Mouse (Mus musculus) embryo, embryonic 9.5 days (tissue): ENCODE data around the gene Tnfrsf21.

Experiments
- DNase-seq: peaks from one replicate; pipeline ENCODE4 v3.0.0-alpha.2; 2017; ENCODE audit errors: extremely low spot score

Gene Tnfrsf21

GRCm38 (mm10) chr17:43016371-43017331 lies at the start of gene Tnfrsf21:
TSS of gene Tnfrsf21 (plus strand) at chr17:43016555.
- DNase-seq: peak; percentile 92

DNA sequence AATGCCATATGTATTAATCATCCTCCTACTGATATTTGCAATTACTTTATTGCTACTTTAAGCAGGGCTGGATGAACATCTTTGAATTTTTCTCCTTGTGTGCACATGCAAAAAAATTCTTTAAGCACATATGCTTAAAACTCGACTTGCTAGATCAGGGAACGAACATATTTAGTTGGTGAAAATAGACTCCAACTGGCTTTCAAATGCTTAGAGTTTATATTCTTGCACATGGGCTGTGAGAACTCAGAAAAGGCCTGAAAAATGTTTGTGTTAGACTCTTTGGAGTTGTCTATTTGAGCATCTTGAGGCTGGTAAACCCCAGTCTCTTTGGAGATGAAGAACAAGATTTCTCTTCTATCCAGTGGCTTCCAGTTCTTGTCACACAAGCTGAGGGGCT lies 48.2 kb upstream of the Tnfrsf21 start:
- no peak for DNase-seq

DNA sequence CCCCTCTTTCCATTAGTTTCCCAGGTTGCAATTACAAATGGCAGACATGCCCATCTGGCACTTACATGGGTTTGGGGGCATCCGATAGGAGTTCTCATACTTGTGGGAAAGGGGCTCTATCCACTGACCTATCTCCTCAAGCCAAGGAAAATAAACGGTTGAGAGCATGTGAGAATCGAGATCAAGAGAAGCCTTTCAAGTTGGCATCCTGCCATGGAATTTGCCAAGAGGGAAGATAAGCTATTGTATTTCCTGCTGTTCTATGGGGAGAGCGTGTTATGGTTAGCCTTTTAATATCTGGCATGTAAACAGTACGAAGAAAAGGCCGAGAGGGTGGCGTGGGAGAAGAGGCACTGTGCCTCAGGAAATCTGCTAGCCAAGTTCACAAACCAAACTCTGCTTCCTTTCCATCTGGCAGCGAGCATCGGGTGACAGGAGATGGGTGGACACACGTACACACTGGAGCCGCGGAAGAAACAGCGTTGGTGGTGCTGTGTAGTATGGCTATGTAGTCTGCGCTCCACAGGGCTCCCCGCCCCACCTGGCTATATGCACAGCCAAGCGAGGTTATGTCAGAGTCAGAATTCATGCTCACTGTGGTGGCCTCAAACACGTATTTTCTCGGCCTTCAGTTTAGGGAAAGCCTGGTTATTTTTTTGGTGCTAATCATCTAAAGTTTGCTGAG lies 40.9 kb upstream of the Tnfrsf21 start:
- DNase-seq: no peak

DNA sequence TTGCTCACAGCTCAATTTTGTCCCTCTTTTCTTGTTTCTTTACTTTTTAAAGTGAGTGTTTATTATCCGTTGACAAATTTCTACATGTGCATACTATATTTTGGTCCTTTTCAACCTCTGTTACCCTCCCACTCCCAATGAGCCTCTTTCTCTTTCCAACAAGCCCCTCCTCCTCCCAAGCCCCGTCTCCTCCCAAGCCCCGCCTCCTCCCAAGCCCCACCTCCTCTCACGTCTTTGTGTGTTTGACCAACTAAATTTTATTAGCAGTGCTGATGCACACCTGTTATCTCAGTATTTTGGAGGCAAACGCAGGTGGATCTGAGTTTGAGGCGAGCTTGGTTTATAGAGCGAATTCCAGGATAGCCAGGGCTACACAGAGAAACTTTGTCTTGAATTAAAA lies 38.6 kb upstream of the Tnfrsf21 start:
- no peak for DNase-seq

GRCm38 (mm10) chr17:42978345-42978744 lies 38.0 kb upstream of the Tnfrsf21 start:
- no peak for DNase-seq

- DNase-seq: no peak
These were observed 34.5 kb upstream of the Tnfrsf21 start for GRCm38 (mm10) chr17:42981806-42982205.

GRCm38 (mm10) chr17:42982568-42982967 lies 33.8 kb upstream of the Tnfrsf21 start:
- no peak for DNase-seq

GRCm38 (mm10) chr17:42985837-42986589 lies 30.3 kb upstream of the Tnfrsf21 start:
- peak; percentile 15 for DNase-seq

DNA sequence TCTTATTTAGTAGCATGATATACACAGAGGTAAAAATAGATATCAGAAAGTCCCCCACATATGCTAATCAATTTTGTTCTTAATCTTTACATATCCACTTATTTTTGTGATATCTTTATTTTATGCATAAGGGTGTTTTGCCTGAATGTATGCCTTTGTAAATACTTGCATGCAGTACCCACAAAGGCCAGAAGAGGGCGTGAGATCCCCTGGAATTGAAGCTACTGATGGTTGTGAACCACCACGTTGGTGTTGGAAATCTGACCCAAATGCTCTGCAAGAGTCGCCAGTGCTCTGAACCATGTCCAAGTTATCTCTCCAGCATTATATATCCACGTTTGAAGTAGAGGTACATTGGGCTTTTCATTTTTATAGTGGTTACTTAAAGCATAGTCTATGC lies 28.7 kb upstream of the Tnfrsf21 start:
- peak; percentile 14 for DNase-seq

DNA sequence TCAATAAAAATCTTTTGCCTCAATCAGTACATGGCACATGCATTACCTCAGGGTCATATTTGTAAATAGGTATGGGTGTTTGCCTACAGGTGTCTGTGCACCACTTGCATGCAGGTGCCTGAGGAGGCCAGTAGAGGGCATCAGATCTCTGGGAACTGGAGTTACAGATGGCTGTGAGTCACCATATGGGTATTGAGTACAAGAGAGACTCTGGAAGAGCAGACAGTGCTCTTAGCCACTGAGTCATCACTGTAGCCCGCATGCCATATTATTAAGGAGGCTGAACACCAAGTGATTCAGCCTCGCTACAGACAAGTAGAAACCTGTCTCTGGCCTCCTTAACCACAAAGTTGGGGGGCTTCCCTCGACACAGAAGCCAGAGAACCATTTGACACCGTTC lies 26.4 kb upstream of the Tnfrsf21 start:
- no peak for DNase-seq

GRCm38 (mm10) chr17:42991112-42991511 lies 25.2 kb upstream of the Tnfrsf21 start:
- no peak for DNase-seq

DNA sequence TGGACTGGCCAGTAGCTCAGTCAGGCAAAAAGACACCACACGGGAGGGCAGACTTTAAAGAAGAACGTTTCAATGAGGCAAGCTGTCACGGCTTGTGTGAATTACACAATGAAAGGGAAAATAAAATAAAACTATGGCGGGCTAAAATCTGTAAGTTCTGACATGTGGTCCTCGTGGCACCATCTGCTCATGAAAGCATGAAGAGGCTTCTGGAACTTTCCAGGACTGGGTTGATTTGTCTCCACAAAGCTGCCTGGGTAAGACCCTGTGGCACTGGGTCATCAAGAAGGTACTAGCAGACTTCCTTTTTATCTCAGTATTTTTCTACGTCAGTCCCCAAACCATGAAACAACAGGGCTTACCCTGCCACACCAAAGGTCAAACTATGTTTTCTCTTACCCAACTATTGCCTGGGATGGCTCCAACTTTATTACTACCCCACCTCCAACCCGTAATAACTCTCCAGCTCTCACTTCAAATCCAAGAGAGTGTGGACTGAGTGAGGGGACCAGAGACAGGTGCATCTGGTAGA lies 16.8 kb upstream of the Tnfrsf21 start:
- DNase-seq: no peak

DNA sequence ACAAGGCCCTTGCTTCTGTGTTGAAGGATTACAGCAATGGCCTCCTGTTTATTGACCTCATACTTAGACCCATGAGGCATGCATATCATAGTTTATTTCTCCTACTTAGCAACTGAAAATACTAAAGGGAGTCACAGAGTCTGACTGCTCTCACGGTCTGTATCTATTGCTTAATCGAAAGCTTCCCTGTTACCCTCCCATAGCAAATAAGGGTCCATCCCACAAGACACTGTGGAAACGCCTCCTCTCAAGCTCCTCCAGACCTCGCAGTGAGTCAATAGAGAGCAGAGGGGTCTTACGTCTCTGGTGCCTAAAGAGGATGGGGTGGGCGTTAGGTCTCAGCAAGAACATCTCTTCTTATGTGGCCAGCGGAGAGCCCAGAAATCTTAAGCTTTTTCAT lies 15.8 kb upstream of the Tnfrsf21 start:
- no peak for DNase-seq

DNA sequence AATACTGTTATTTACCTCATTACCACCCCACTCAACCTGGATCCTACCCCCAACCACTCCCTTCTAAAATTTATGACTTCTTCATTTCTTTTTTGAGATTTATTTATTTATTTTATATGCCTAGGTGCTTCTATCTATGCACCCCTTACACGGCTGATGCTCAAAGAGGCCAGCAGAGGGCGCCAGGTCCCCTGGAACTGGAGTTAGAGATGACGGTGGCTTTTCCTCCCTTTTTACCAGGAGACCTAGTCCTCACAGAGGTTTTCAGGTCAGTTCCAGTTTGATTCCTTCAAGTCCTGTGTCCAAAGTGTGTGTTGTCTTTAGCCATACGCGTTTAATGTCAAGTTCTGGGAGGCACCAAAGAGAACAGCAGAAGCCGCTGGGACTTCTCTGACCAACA lies 3.6 kb upstream of the Tnfrsf21 start:
- peak; percentile 34 for DNase-seq

- peak; percentile 72 for DNase-seq
These were observed 1.1 kb downstream of the Tnfrsf21 start for GRCm38 (mm10) chr17:43017341-43018052.

DNA sequence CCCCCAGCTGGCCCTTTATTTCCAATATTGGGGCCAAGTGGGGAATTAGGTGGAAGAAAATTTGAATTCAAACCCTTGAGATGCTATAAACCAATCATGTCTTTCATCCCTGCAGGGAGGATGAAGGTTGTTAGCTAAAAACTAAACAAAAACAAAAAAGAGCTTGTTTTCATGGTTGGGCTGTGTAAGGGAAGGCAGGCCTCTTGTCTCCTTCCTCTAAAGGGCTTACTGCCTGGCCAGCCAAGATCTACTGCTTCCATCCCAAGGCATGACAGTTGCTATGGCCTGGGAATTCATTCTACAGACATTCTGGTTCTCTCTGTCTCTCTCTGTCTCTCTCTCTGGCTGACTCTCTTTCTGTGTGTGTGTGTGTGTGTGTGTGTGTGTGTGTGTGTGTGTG lies 1.7 kb downstream of the Tnfrsf21 start:
- DNase-seq: peak; percentile 24

- DNase-seq: no peak
These were observed 3.3 kb downstream of the Tnfrsf21 start for GRCm38 (mm10) chr17:43019660-43020059.

DNA sequence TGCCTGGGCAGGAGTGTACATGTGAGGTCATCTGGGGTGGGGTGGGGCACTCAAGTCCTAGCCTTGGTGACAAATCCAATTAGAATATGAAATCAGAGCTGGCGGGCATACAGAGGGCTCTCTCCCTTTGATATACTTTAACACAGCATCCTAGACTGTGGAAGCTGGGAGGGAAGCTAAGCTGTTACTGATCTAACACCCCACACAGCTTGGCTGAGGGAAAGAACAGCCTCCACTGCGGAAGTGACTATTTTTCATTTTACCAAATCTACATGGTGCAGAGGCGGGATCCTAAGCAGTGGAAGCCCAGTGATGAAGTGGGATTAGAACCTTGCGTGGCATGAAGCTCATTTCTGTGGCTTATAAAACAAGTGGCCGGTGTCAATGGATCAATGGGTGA lies 4.7 kb downstream of the Tnfrsf21 start:
- no peak for DNase-seq

DNA sequence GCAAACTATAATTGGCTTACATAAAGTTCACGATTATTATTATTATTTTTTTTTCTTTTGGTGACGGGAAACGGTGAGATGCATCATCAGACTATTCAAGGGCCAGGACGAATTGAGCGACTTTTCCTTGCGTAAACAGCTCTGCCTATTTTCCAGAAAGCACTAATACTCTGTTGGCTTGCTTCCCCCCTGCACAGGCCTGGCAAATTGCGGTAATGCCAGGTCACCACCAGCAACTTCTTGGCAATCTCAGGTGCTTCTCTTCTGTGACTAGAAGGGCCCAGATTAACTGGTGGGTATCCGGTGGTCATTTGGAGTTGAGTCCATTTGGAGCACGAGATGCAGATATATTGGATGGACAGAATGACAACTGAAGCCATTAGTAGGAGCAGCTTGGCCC lies 5.7 kb downstream of the Tnfrsf21 start:
- no peak for DNase-seq

DNA sequence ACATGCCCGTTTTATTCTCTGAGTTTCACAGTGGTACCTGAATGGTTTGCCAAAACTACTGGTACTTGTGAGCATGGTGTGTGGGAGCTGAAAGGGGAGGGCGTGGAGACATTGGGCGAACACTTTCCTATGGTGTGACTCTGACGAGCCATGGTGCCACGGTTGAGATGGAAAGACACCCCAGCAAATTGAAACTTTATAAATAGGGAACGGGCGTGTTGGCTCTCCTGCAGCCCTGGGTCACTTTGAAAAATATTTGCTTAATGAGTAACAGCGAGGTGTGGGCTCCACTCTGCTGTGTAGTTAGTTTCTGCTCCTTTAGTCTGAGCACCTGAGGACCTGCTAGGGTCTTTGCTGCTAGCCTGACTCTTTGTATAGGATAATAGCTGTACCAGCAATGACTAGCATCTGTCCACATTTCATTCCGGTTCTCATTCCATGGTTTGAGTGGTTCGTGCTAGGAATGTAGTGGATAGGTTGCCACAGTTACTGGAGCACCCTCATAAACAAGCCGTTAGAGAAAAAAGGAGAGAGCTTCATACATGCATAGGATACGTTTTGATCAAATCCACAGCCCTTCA lies 7.4 kb downstream of the Tnfrsf21 start:
- no peak for DNase-seq

- no peak for DNase-seq
These were observed 8.2 kb downstream of the Tnfrsf21 start for GRCm38 (mm10) chr17:43024531-43024930.
